Mouse (Mus musculus) kidney, adult 9 months (tissue): ENCODE measurements around the gene Utp6.
"Not testable (repeated sequence)": the region's sequence is repeated elsewhere in the genome, so short reads cannot be mapped to it uniquely, and the experiment has no call there.

ENCODE experiments used
- DNase-seq: peaks from one replicate; pipeline ENCODE4 v3.0.0; 2022

Gene Utp6

DNA sequence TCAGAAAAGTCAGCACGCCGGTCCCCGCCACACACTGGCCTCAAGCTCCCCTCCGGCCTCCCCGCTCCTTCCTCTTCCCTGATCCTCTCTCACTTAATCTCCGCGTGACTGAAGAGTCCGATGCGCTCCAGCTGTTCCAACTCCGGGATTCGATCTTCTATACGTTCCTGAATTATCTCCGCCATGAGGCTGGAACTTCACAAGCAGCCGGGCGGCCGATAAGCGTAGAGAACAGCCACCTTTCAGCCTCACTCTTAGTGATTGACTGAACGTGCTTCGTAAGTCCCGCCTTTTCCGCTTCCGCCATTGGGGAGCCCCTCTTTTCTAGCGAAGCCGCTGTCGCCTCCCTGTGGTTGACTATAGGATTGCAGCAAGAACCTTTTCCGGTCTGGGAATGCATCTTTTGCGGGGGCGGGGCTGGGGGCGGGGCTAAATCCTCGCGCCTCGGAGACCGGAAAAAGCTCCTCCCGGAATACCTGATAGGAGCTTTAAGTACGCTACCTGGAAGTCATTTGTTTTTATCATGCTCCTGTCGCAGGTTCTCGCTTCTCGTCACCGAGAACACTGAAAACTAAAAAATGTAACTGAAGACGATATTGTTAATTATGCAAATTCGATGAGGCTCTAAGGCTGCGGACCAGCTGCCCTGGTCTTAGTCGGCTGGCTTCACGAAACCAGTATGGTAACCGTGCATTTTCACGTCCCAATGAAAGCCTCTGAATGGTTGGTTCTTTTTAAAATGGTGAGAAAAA lies at the start of gene Utp6:
Gene Utp6, minus strand, starts transcription at position 266 of the 752 bp plus-strand sequence.
- peak; percentile 99 for DNase-seq

DNA sequence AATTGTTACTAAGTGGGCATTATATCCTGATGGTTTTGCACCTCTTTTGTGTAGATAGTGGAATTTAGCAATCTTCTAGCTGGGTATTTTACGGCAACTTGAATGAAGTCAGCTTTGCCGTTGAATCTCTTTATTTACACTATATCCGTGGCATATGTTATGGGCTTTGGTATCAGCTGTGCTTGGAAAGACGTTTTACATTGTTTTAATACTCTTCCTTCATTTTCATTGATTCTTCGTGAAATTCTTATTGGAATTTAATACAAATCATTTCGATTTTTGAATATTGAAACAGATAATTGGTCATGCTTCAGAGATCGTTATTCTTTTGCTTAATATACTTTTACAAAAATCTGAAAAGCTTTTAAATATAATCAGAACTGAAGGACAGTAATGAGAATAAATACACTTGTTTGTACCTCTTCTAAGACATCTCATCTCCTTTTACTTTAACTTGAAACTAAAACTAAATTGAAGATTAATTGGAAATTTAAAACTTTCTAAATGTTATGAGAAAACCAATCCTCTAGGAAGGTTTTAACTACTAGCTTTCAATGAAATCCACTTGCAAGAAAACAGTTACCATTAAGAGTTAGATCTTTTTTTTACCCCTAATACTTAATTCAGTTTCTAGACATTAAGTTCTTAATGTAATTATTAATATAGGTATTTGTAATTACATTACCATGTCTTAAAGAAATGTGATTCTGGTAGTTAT lies 32.2 kb upstream of the Utp6 start:
- no peak for DNase-seq

DNA sequence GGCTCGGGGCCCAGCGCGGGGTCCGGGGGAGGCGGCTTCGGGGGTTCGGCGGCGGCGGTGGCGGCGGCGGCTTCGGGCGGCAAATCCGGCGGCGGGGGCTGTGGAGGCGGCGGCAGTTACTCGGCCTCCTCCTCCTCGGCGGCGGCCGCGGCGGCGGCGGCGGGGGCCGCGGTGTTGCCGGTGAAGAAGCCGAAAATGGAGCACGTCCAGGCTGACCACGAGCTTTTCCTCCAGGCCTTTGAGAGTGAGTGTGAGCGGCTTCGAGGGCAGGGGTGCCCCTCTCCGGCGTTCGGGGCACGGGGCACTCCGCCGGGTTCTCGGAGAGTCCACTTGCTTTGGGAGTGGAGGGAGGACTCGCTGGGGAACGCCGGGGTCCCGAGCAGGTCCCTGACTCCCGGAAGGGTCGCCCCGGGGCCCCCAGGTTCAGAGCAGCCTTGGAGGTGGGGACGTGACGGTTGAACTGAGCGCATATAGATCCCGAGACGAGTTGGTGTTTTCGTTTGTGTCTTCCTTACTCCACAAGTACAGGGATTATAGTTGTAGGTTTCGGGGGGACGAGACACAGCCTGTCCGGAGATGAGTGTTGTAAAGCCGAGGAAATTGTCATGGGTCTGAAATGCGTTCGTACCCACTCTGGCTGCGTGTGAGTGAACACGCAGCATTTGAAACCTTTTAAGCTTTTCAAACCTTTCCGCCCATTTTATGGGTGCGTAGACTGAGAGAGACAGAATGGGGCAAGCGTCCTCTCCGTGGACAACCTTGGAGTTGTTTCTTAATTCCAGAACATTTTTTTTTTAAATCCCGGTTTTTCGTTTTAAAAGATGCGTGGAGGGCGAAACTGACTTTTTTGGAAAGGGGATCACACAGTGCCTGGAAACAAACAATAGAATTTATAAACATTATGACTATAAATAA lies 31.4 kb upstream of the Utp6 start:
- DNase-seq: peak; percentile 37

DNA sequence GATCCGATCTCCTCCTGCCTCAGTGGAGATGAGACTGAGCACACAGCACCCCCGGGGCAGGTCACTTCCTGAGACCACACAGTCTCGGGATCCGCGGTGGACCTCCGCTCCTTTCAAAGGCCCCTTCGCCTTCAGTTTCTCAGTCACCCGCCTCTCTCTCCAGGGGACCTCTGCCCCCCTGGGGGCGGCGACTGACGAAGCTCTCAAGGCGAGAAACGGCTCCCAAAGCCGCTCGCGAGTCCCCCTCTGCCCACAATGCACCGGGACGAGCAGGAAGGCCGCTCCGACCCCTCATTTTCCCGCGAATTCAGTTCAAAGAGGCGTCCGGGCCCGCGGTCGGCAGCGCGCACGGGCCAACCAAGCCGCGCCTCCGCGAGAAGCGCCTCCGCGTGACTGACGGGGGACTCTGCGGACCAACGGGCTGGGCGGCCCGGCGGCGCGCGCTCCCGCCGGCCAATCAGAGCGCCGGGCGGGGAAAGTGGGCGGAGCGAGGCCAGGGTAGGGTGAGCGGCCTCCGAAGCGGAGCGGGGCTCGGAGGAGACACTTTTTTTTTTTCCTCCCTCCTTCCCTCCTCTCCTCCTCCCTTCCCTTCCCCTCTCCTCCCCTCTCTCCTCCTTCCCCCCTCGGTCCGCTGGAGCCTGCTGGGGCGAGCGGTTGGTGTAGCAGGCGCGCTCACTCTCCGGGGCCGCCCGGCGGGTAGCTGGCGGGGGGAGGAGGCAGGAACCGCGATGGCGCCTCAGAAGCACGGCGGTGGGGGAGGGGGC lies 30.6 kb upstream of the Utp6 start, which contains the start of gene Suz12:
Gene Suz12, plus strand, starts transcription at position 515 of the 764 bp plus-strand sequence.
- peak; percentile 94 for DNase-seq

DNA sequence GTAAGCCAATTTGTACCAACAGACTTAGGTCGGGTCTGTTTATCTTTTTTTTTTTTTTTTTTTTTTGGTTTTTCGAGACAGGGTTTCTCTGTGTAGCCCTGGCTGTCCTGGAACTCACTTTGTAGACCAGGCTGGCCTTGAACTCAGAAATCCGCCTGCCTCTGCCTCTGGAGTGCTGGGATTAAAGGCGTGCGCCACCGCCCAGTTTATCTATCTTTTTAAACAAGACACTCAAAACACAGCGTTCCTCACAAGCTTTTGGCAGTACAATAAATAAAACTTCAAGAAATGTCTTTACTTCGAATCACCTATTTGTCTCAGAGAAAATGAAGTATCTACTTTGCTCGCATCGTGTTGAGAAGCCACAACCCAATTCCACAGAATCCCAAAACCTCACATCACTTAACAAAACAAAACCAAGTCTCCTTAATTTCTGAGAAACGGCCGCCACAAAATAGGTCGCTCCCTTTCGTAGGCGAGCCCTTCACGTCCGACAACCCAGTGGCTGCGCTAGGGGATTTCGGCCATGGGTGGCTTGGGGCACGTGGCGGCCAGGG lies 29.9 kb upstream of the Utp6 start:
- DNase-seq: no peak

DNA sequence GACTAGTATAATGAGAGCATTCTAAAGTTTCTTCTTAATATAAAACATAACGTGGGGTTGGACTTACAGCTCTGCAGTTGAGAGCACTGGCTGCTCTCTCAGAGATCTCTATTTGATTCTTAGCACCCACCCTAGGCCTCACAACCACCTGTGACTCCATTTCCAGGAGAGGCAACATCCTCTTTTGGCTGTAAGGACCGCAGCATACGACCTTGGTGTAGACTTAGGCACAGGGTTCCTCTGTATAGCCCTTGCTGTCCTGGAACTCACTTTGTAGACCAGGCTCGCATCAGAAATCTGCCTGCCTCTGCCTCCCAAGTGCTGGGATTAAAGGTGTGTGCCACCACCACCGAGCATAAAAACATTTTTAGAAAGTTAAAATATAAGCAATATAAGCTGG lies 29.4 kb upstream of the Utp6 start:
- no peak for DNase-seq

DNA sequence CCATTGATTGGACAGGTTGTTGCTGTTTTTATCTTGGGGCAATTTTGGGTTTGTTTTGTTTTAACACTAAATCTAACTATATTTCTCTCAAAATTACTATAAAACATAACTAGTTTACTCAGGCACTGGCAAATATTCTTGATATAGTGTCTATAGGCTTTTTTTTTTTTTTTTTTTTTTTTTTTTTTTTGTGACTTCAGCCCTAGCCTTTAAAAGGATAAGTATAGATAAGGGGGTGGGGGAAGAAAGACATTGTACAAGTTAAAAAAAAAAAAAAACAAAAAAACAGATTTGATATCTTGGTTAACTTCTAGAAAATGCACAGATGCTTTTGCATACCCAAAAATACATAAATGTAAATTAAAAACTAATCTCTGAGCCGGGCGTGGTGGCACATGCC lies 27.9 kb upstream of the Utp6 start:
- DNase-seq: no peak

DNA sequence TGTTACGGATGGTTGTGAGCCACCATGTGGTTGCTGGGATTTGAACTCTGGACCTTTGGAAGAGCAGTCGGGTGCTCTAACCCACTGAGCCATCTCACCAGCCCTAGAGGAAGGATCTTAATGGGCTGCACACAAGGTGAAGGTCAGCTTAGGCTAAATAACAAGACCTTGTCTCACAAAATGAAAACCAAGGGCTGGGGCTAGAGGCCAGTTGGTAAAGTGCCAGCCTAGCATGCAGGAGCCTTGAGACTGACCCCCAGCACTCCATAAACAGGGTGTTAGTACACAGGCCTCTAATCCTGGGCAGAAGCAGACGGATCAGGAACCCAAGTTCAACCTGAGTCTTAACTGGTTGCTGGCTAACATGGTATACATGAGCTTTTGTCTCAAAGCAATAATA lies 25.7 kb upstream of the Utp6 start:
- DNase-seq: no peak

DNA sequence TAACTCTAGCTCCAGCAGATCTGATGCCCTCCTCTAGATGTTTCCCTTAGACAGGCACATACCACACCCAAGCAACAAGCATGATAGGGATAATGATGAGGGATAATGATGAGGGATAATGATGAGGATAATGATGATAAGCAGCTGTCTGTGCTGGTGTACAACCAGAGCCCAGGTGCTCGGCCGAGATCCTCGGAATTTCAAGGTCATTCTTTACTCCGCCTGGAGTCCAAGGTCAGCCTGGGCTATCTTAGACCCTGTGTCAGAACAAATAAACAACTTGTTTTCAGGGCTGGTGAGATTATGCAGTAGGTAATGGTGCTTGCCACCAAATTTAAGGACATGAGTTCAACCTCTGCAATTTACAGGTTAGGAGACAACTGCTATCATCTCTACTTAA lies 24.7 kb upstream of the Utp6 start:
- DNase-seq: no peak

DNA sequence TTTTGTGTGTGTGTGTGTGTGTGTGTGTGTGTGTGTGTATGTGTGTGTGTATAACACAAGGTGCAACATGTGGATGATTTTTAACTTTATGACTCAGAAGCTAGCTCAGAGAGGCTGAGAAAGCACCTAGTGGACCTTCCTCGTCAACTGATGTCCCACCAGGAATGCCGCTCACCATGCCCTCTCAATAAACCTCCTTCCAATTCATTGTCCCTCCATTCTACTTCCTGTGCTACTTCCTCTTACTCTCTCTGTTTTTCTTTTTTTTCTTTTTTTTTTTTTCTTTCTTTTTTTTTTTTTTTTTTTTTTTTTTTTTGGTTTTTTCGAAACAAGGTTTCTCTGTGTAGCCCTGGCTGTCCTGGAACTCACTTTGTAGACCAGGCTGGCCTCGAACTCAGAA lies 15.6 kb upstream of the Utp6 start:
- DNase-seq: not testable (repeated sequence)

DNA sequence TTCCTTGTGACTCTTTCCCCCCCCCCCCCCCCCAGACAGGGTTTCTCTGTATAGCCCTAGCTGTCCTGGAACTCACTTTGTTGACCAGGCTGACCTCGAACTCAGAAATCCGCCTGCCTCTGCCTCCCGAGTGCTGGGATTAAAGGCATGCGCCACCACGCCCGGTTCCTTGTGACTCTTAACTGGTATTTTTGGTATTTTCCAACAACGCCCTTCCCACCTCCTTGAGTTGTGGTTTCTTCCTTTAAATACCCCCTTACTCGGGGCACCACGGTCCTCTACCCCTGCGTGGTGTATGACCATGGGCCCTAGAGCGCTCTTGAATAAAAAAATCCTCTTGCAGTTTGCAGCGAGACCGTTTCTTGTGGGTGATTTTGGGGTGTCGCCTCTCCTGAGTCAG lies 14.9 kb upstream of the Utp6 start:
- DNase-seq: not testable (repeated sequence)

DNA sequence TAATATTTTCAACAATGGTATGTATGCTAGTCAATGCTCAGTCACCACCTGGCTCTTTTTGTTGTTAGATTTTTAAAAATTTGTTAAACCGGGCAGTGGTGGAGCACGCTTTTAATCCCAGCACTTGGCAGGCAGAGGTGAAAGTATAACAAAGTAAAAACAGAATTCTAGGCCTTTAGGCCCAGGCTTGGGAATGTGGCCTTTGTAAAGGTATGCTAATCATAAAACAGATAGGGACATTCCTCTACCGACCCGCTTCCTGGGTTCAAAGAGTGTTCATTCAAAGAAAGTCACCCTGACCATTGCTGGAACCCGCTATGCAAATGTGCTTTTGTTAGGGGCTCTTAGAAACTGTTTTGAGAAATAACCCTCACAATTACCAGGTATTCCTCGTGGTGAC lies 14.5 kb upstream of the Utp6 start:
- DNase-seq: not testable (repeated sequence)

DNA sequence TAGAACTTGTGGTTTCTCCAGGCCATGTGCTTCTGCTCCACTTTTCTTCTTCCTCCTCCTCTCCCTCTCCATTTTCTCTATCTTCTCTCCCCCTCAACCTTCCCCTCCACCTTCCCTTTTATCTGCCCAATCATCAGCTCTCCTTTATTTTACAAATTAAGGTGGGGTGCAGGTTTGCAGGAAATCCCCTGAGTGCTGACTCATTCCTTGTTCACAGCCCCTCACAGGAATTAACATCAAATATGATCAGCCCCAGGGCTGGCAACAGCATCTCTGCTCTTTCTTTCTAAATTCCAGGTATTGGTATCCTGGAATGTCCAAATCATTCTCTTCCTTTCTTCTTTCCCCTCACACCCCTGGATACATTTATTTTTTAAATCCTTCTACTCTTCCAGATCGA lies 14.0 kb upstream of the Utp6 start:
- DNase-seq: no peak

DNA sequence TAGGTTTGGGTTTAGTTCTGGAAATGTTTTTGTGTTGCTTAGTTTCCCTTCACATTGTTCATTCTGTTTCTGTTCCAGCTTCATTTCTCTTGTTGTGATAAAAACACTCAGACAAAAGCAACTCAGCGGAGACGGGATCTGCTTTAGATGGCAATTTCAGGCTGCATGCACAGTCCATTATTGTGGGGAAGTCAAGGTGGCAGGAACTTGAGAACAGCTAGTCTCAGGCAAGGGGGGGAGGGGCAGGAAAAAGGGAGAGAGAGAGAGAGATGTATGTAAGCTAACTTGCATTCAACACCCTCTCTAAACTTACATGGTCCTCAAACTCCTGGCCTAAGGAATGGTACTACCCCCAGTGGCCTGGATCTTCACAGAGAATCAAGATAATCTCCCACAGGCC lies 13.2 kb upstream of the Utp6 start:
- DNase-seq: no peak

DNA sequence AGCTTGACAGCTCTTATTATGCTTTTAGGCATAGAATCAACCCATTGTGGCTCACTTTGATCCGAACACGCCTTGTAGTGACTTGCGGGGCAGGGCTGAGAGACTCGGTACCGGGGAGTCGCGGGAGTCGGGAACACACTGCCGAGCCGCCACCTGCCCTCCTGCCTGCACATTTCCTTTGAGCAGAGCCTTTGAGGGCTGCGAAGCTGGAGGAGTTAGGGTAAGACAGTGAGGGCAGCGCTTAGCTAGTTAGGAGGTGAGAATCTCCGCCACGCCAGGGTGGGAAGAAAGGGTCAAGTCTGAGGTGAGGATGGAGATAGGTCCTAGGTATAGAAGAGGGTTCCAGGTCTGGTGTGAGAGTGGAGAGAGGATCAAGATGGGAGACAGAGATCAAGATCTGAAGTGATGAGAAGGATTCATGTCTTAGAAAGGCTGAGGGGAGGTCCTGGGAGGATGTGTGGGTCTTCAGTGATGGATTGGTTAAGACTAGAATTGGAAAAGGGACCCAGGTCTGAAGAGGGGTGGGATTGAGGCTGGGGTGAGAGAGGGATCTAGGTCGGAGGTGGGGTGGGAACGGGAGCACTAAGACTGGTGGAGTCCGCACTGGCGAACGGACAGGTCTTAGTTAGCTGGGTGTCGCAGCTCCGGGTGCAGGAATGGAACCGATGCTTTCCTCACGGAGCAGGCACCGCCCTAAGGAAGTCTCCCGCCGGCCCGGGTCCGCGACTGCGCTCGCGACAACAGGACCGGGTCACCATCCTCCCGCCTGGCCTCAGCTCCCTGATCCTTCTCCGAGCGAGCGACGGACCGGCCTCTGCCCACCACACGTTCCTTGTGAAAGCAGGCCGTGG lies 11.7 kb upstream of the Utp6 start:
- DNase-seq: no peak

DNA sequence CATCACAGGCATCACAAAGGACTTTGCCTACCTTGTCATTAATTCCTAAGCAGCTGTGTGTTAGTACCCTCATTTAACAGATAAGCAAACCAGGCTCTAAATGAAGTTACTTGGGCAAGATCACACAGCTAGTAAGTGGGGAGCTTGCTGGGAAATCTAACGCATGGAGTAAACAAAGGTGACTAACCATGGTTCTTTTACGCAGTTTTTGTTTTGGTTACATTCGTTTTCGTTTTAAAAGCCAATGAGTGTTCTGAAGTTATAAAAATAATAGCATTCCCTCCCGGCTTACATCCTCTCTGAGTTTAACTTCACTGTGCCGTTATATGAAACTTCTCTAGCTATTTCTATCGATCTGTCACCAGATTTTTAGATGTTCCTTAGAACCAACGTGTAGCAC lies 10.9 kb upstream of the Utp6 start:
- no peak for DNase-seq

DNA sequence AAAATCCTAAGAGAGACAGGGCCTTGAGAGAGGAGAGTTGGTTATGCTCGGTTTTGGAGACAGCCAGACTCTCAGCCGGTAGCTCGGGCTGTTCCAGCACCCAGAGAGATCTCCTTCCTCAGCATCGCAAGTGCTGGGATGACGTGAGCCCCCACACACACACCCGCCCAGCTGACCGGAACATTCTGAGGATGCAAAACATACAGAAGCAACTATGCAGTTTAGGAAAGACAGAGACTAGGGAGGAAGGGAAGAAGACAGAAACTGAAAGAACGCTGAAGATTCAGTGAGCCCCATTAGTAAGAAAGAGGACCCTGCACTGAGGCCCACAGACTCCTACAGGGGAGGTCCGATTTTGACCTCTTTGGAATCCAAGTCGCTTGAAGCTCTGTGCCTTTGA lies 5.6 kb upstream of the Utp6 start:
- DNase-seq: no peak

DNA sequence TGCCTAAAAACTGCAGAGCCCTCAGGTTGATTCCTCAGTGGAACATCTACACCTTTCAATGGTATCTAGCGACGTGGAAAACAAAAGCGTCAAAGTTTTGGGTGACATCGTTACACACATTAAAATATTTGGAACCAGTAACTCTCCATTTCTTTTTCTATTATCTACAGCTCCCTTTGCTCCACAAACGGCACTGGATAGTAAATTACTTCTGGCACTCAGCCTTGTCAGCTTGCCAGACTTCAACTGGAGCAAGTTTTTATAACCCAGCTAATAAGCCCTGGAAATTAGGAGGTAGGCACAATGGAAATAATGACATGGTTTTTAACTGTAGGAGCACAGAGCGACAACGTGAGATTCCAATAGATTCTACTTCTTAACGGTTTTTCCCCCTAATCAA lies 3.7 kb upstream of the Utp6 start:
- DNase-seq: peak; percentile 52

DNA sequence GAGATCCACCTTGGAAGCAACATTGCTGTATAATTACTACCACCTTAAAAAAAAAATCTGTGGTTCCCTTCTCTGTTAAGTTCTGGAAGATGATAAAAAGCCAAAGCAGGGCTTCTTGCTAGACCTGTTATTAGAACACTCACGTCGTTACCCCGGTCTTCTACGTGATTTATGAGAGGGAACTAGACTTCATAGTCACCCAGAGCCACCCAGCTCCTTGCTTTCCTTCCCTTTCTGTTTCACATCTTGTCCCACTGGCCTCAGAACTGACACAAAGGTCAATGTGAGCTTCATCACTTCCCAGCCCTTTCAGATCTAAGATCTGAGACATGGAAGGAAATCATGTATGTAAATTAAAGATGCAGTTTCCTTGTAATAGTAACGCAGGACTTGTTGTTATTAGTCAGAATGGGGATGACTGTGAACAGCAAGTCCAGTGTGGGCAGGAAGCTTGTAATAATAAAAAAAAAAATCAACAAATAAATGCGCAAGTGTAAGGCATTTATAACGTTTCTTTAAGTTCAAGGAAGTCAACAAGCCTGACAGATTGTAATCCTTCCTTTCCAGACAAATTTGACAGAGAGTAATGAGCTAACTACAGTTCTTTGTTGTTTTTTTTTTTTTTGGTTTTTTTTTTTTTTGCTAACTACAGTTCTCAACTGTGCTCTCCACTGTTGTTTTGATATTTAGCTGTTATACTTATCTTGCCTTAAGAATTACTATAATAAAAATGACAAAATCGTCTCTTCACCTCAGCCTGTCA lies 1.2 kb upstream of the Utp6 start:
- DNase-seq: no peak

DNA sequence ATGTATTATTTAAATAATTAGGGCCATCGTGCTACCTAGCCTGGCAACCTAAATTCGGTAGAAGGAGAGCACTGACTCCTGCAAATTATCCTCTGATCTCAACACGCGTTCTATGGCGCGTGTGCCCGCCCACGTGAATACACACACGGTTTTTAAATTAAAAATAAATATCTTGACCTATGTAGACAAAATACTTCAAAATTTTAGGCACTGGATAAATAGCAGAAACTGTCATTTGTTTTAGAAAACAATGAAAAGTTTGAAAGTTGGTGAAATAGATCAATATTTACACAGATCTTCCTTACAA lies 640 bp upstream of the Utp6 start:
- no peak for DNase-seq
